Mouse (Mus musculus) CH12.LX (cell line): ENCODE data around the gene Tbl2. TPM values are rescaled to one million over a fixed set of nuclear protein-coding genes. Genes with fewer than 3 reads are reported as not detected.

ENCODE experiments used
- DNase-seq: peaks from one replicate; pipeline ENCODE4 v3.0.0-alpha.2; 2013; ENCODE audit errors: extremely low read depth
- H3K27ac ChIP-seq: 2 replicates; pipeline ENCODE4 v1.5.1; 2012; ENCODE audit warnings: low read depth, mild to moderate bottlenecking, control low read depth, moderate library complexity; ENCODE audit not compliant: insufficient read depth
- H3K27me3 ChIP-seq: replicated peaks from 2 replicates; pipeline ENCODE3; 2012; ENCODE audit warnings: inconsistent platforms
- H3K36me3 ChIP-seq, 2 experiments: replicated peaks in 1 of 2; 2 replicates each; pipeline versions ENCODE3 to v1.6.1; 2012; ENCODE audit warnings: inconsistent platforms in 1 of 2, low read length in 1 of 2, mild to moderate bottlenecking in 1 of 2, mixed read lengths in 1 of 2, moderate library complexity in 1 of 2; ENCODE audit not compliant: control insufficient read depth in 1 of 2, insufficient read depth in 1 of 2
- H3K4me1 ChIP-seq, 2 experiments: 2 replicates each; pipeline ENCODE4 v1.6.1; 2012; ENCODE audit warnings: inconsistent platforms in 1 of 2, moderate library complexity in 1 of 2; ENCODE audit not compliant: insufficient read depth in 2 of 2, control insufficient read depth in 1 of 2
- H3K4me2 ChIP-seq: 2 replicates; pipeline ENCODE4 v1.6.1; 2012; ENCODE audit warnings: low read depth, mild to moderate bottlenecking, control low read depth; ENCODE audit not compliant: poor library complexity, insufficient read depth, severe bottlenecking
- H3K4me3 ChIP-seq, 3 experiments: fragments of 150-350 bp in 1 of 3; sonication (generic) in 1 of 3; replicated peaks in 1 of 3; 2 replicates each; pipeline versions ENCODE3 to v1.5.1; 2011 to 2012; ENCODE audit warnings: low read depth in 2 of 3, low read length in 2 of 3, mild to moderate bottlenecking in 2 of 3, moderate library complexity in 2 of 3, control low read depth in 1 of 3, improper control_type of control experiment in 1 of 3, inconsistent platforms in 1 of 3, mixed read lengths in 1 of 3; ENCODE audit not compliant: poor library complexity in 1 of 3
- H3K79me2 ChIP-seq: replicated peaks from 2 replicates; pipeline ENCODE4 v1.6.1; 2012; ENCODE audit warnings: mild to moderate bottlenecking, moderate library complexity; ENCODE audit not compliant: control insufficient read depth, poor library complexity, insufficient read depth, severe bottlenecking; ENCODE audit errors: extremely low read depth
- H3K9ac ChIP-seq: 2 replicates; pipeline ENCODE4 v1.6.1; 2012; ENCODE audit warnings: low read depth, mild to moderate bottlenecking, control low read depth, moderate library complexity; ENCODE audit not compliant: insufficient read depth
- H3K9me3 ChIP-seq: replicated peaks from 2 replicates; pipeline ENCODE3; 2012; ENCODE audit warnings: low read length, inconsistent platforms, mixed read lengths
- BHLHE40 ChIP-seq: IDR thresholded peaks from 2 replicates; pipeline ENCODE4 v1.6.1; 2011; ENCODE audit warnings: mild to moderate bottlenecking, low read depth, low read length, improper control_type of control experiment
- CHD2 ChIP-seq: IDR thresholded peaks from 2 replicates; pipeline ENCODE4 v1.6.1; 2011; ENCODE audit warnings: low read length, improper control_type of control experiment
- CTCF ChIP-seq, 2 experiments: IDR thresholded peaks in 1 of 2; conservative IDR thresholded peaks in 1 of 2; 2 replicates each; pipeline ENCODE4 v1.5.1; 2011 to 2012; ENCODE audit warnings: low read depth in 2 of 2, low read length in 2 of 2, improper control_type of control experiment in 1 of 2, inconsistent platforms in 1 of 2, mild to moderate bottlenecking in 1 of 2, moderate library complexity in 1 of 2
- E2F4 ChIP-seq: IDR thresholded peaks from 2 replicates; pipeline ENCODE4 v1.6.1; 2011; ENCODE audit warnings: low read depth, low read length, improper control_type of control experiment; ENCODE audit not compliant: insufficient replicate concordance
- EP300 ChIP-seq: IDR thresholded peaks from 2 replicates; pipeline ENCODE4 v1.6.1; 2011; ENCODE audit warnings: low read length, improper control_type of control experiment
- GABPA ChIP-seq: IDR thresholded peaks from 2 replicates; pipeline ENCODE4 v1.6.1; 2012; ENCODE audit warnings: low read depth, low read length, improper control_type of control experiment, inconsistent platforms; ENCODE audit not compliant: insufficient replicate concordance
- KAT2A ChIP-seq: IDR thresholded peaks from 2 replicates; pipeline ENCODE4 v1.6.1; 2012; ENCODE audit warnings: low read length, improper control_type of control experiment, inconsistent platforms; ENCODE audit not compliant: insufficient replicate concordance
- MAFK ChIP-seq: IDR thresholded peaks from 2 replicates; pipeline ENCODE4 v1.6.1; 2011; ENCODE audit warnings: low read length, improper control_type of control experiment; ENCODE audit not compliant: insufficient replicate concordance
- MAX ChIP-seq: IDR thresholded peaks from 2 replicates; pipeline ENCODE4 v1.6.1; 2011; ENCODE audit warnings: low read length, improper control_type of control experiment
- MEF2A ChIP-seq: IDR thresholded peaks from 2 replicates; pipeline ENCODE4 v1.6.1; 2014; ENCODE audit warnings: low read depth, mild to moderate bottlenecking, inconsistent platforms, low read length, improper control_type of control experiment, borderline replicate concordance
- NELFE ChIP-seq: IDR thresholded peaks from 2 replicates; pipeline ENCODE4 v1.6.1; 2011; ENCODE audit warnings: low read depth, low read length, improper control_type of control experiment
- NRF1 ChIP-seq: IDR thresholded peaks from 2 replicates; pipeline ENCODE4 v1.6.1; 2014; ENCODE audit warnings: low read depth, mild to moderate bottlenecking, inconsistent platforms, low read length, improper control_type of control experiment, moderate library complexity
- PAX5 ChIP-seq: IDR thresholded peaks from 2 replicates; pipeline ENCODE4 v1.6.1; 2012; ENCODE audit warnings: low read length, inconsistent platforms, mixed read lengths
- POLR2A ChIP-seq: IDR thresholded peaks from 2 replicates; pipeline ENCODE4 v1.6.1; 2011; ENCODE audit warnings: low read depth, mild to moderate bottlenecking, improper control_type of control experiment, low read length
- POLR2AphosphoS2 ChIP-seq: IDR thresholded peaks from 2 replicates; pipeline ENCODE4 v1.6.1; 2011; ENCODE audit warnings: low read depth, low read length, improper control_type of control experiment
- RAD21 ChIP-seq: IDR thresholded peaks from 2 replicates; pipeline ENCODE4 v1.6.1; 2011; ENCODE audit warnings: low read depth, mild to moderate bottlenecking, low read length, improper control_type of control experiment, moderate library complexity
- SMC3 ChIP-seq: IDR thresholded peaks from 2 replicates; pipeline ENCODE4 v1.6.1; 2011; ENCODE audit warnings: low read depth, low read length, improper control_type of control experiment
- TBP ChIP-seq: conservative IDR thresholded peaks from 2 replicates; pipeline ENCODE4 v1.6.1; 2011; ENCODE audit warnings: low read depth, low read length, improper control_type of control experiment
- TCF12 ChIP-seq: IDR thresholded peaks from 2 replicates; pipeline ENCODE4 v1.6.1; 2014; ENCODE audit warnings: low read depth, mild to moderate bottlenecking, inconsistent platforms, low read length, improper control_type of control experiment
- ZC3H11A ChIP-seq: IDR thresholded peaks from 2 replicates; pipeline ENCODE4 v1.6.1; 2012; ENCODE audit warnings: low read depth, mild to moderate bottlenecking, inconsistent platforms, low read length, improper control_type of control experiment
- ZMIZ1 ChIP-seq: IDR thresholded peaks from 2 replicates; pipeline ENCODE4 v1.6.1; 2012; ENCODE audit warnings: low read depth, mild to moderate bottlenecking, inconsistent platforms, low read length, improper control_type of control experiment
- dilution Hi-C: fragments of 300-500 bp; cut with MboI; formaldehyde crosslinking; loops from 2 replicates; pipeline ENCODE4 v1.14.3; 2020; ENCODE audit warnings: low sequenced_read_pairs; ENCODE audit not compliant: extremely low pct_unique_long_range_greater_than_20kb, extremely low pct_ligation_motif_present
- in situ Hi-C: fragments of 300-500 bp; cut with MboI; formaldehyde crosslinking; loops from 3 replicates; pipeline ENCODE4 v1.14.3; 2019; ENCODE audit warnings: low sequenced_read_pairs, low pct_ligation_motif_present, low pct_unique_long_range_greater_than_20kb, mixed read lengths
- polyA plus RNA-seq: library from polyadenylated mRNA; unstranded; fragments of >175 nt; gene quantifications from 2 replicates; pipeline ENCODE4 v1.2.1, GENCODE M21; 2012; ENCODE audit warnings: low read depth; ENCODE audit not compliant: insufficient read length
- total RNA-seq, 2 experiments: library from RNA; depleted of rRNA; stranded (reverse); fragments of 300-350 nt in 1 of 2; fragments of >200 nt in 1 of 2; gene quantifications; 2 replicates each; pipeline ENCODE4 v1.2.3; 2012 to 2014

Tbl2 gene
- total and polyA plus RNA-seq, 3 experiments, result 20.0 to 31.9 (median 24.8) TPM

DNA sequence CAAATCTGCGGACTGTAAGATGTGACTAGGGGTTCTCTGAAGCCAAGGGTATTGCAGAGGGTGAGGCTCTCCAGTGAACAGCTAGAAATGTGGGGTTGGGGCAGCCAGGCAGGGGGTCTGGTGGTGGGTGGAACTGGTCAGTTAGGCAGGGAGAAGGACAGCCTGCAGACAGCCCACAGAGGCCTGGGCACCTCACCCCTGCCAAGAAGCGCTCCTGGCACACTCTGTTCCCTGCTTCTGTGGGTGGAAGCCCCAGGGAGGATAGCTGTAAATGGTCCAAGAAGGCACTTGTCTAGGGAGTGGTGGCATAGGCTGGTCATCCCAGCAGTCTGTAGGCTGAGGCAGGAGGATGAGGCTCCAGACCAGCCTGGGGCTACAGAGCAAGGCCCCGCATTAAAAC lies 40.0 kb upstream of the Tbl2 start:
- H3K79me2 ChIP-seq, result no peaks in the 10 kb centered on the region
- no peaks in the 10 kb centered on the region for H3K36me3 ChIP-seq
- H3K27ac ChIP-seq, result no peak overlapping the region
- no peak overlapping the region for H3K4me3 ChIP-seq
- H3K9ac ChIP-seq, result no peak overlapping the region
- H3K4me1 ChIP-seq, result no peaks in the 10 kb centered on the region
- dilution Hi-C loops, result no loop called here
- in situ Hi-C loops, result loop anchor here (25.0 kb wide), 1 partner anchor 197 kb away; the partner anchor contains the start of genes Cldn13 and Tmem270
- H3K4me2 ChIP-seq, result no peak overlapping the region
- no peak for TF ChIP-seq MEF2A
- no peak for TF ChIP-seq BHLHE40
- TF ChIP-seq SMC3, result no peak
- no peak for TF ChIP-seq MAFK
- no peak for TF ChIP-seq CHD2
- no peak for TF ChIP-seq KAT2A
- TF ChIP-seq PAX5, result no peak
- no peak for TF ChIP-seq GABPA
- TF ChIP-seq TBP, result no peak
- no peak for TF ChIP-seq NELFE
- TF ChIP-seq ZC3H11A, result no peak
- no peak for TF ChIP-seq TCF12
- TF ChIP-seq EP300, result no peak
- TF ChIP-seq E2F4, result no peak
- no peak for TF ChIP-seq MAX
- no peak for TF ChIP-seq RAD21
- TF ChIP-seq NRF1, result no peak
- peaks cover 77% of the 10 kb centered on the region for H3K27me3 ChIP-seq
- no peak for DNase-seq
- peaks cover 18% of the 10 kb centered on the region for H3K9me3 ChIP-seq

DNA sequence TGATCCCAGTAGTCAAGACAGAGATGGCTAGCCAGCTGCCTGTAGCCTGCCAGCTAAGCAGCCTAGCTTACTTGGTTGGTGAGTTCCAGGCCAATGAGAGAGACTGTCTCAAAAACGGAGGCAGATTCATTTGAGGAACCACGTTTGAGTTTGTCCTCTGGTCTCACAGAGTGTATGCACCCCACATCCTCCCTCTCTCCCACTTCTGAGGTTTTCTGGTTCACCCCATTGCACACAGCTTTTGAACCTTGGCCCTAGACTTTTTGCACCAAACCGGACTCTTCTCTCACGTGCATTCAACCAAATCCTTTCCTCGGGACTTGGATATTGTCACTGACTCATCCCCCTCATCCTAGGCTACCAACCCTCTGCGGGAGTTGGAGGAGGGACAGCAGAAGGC lies 39.5 kb upstream of the Tbl2 start:
- Histone ChIP-seq H3K79me2 (no peaks in the 10 kb centered on the region), H3K4me2 (no peak overlapping the region), H3K9me3 (peaks cover 18% of the 10 kb centered on the region), H3K36me3 (no peaks in the 10 kb centered on the region), H3K27ac (no peak overlapping the region), H3K27me3 (peaks cover 72% of the 10 kb centered on the region), H3K4me3 (no peak overlapping the region), H3K4me1 (peaks cover 0 to under 1% of the 10 kb centered on the region in 2 experiments; a peak in 2 of 4 replicates), H3K9ac (no peak overlapping the region)
- TF ChIP-seq POLR2A (no peak), ZMIZ1 (no peak), CTCF (conservative IDR thresholded peaks at IDR 0.05 in 1 of 2, IDR thresholded peaks at IDR 0.05 in 1 of 2; ENCODE audit: low read depth in 2 of 2, low read length in 2 of 2) (no peak), TBP (no peak), GABPA (no peak), POLR2AphosphoS2 (no peak)
- dilution Hi-C loops, result no loop called here
- DNase-seq, result no peak
- in situ Hi-C loops, result loop anchor here (25.0 kb wide), 1 partner anchor 198 kb away; the partner anchor contains the start of genes Cldn13 and Tmem270
